Mouse (Mus musculus) left cerebral cortex, adult 11 months (tissue): Measurements from ENCODE around the gene Fgf7.

Experiments
- DNase-seq: peaks from one replicate; pipeline ENCODE4 v3.0.0; 2022; ENCODE audit warnings: low spot score

The Fgf7 gene

GRCm38 (mm10) chr2:126034379-126035005, at the start of gene Fgf7:
Gene Fgf7 (plus strand): TSS chr2:126034658.
- DNase-seq: no peak

- no peak for DNase-seq
These were observed 32.2 kb upstream of the Fgf7 start for GRCm38 (mm10) chr2:126002291-126002690.

GRCm38 (mm10) chr2:126006088-126006487, 28.4 kb upstream of the Fgf7 start:
- peak; percentile 9 for DNase-seq

- DNase-seq: no peak
These were observed 27.7 kb upstream of the Fgf7 start for GRCm38 (mm10) chr2:126006742-126007141.

- no peak for DNase-seq
These were observed 19.3 kb upstream of the Fgf7 start for GRCm38 (mm10) chr2:126014989-126015710.

GRCm38 (mm10) chr2:126015763-126016473, 18.5 kb upstream of the Fgf7 start:
- DNase-seq: no peak

DNA sequence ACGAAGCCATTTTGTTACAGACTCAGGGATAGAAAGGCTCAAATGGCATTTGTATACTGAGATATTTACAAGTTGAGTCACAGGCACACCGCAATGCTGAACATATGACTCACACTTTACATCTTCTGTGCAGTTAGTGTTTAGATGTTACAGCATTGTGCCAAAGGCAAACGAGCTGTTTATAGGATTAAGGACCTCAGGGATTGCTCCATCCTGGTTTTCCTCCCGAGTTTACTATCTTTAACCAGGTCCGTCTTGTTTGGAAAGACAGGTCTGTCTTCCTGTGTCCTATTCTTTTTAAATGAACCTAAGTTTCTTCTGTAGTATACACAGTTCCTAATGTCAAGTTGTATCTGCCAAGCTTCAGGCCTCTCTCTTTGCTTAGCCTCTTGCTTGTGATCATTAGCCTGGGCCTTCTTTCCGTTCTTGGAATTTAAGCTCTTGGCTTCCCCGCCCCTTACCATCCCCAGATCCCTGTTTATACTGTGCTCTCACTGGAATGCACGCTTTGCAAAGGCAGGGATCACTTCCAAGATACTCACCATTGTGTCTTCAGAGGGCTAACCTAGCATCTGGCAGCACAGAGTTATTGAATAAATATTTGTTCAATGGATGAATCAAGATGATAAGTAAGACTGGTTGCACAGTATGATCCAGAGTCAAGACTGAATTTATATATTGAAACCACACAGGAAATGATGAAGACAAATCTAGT, 3.1 kb upstream of the Fgf7 start:
- no peak for DNase-seq

GRCm38 (mm10) chr2:126033114-126033972, 1.1 kb upstream of the Fgf7 start:
- DNase-seq: no peak

DNA sequence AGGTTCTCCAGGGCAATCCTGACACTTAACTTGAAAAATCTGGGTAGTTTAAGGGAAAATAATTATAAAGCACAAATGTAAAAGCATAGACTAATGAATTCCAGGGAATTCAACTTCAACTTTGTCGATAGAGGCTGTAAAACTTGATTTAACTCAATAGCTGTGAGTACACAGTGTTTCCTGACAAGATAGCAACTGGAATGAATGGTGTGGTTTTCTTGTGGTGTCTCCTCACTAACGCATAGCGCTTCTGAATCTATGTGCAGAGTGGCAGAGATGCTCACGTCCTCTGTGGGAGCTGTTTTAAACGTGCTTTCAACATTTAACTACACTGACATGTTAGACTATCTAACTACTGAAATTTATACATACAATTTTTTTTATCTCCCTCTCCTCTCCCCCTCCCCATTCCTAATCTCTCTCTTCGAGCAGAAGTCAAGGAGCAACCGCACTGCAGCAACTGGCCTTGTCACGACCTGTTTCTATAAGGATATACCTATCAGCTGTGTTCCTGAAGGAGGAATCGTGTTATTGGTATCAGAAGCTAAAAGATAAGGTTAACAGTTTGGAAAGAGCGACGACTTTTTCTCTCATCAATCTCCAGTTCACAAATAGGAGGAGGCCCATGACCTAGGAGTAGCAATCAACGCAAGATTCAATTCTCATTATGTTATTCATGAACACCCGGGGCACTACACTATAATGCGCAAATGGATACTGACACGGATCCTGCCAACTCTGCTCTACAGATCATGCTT, 734 bp downstream of the Fgf7 start:
- no peak for DNase-seq

DNA sequence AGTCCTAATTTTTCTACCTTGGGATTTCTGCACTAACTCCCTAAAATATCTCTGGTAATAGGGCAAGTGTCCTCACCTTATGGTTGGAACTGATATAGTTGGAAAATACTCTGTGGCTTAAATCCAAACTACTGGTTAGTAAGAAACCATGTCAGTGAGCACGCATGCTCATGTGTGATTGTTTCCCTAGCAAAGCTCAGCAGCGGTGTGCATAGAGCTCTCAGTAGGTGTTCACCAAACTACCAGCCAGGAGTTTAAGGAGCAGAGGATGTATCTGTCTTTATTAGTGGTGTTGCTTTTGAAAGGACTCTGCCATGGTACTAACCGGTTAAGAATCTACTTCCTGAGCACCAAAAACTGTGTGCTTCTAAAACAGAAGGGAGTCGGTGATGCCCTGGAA, 1.7 kb downstream of the Fgf7 start:
- DNase-seq: no peak

DNA sequence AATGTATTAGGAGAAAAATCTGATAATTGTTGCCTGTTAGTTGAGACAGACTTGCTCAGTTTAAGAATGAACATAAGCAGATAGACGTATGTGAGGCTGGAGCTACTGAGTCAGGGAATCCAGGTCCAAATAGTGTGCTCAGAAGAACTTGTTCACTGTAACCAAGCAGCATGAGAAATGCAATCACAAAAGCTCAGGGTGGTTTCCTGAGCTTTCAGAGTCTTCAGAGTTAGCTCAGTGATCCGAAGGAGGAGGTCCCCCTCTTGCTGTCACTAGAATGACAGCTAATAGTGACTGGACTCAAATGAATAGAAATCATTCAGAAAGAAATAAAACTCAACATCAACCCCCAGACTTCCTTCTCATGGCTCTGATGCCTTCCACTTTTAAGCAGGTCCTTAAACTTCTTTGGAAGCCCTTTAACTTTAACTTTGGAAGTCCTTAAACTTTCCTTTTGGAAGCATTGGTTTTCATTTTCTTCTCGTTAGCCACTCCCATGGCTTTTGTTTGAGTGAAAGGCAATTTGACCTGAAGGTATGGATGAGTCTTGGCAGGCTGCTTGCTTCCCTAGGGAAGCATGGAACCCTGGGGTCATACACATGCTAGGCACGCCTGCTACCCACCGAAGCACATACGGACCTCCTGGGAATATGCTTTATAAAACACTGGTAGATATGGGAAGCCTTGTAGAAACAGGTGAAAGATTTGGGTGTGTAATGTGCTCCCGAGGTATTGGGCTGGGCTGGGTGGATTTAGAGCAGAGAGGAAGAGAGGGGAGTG, 4.0 kb downstream of the Fgf7 start:
- DNase-seq: no peak

DNA sequence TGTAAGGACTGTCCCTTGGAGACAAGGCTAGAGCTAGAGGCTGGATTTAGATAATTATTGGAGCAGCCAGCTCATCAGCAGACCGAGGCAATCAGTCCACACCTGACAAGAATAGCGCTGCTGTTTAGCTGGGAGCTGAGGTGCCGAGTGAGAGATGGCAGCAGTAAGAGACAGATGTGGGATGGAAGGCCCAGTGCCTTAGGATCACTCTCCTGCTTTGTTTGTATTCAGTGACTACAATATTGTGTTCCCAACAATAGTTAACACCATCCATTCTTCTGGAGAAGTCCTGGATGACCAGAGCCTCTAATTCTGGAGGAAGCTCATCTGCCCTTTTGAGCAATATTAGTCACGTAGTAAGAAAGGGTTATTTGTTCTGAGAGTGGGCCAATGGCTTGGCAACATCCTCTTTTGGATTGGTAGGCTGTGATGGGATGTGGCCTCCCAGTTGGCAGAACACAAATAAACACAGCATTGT, 5.0 kb downstream of the Fgf7 start:
- DNase-seq: peak; percentile 50

DNA sequence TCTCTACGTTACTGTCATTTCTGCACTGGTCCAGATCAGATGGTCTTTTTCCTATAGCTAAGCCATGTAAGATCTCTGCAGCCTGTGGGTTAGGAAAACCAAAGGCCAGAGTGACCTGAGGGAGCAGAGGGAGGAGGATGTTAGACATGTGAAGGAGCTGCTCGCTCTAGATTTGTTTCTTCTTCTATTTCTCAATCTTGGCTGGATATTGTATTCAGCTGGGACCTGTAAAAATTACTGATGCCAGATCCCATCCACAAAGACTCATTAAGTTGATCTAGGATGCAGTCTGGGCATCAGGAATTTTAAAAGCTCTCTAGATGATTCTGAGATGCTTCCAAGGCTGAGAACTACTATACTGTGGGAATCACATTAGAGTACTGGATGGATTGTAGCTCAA, 6.2 kb downstream of the Fgf7 start:
- DNase-seq: no peak

- DNase-seq: no peak
These were observed 6.8 kb downstream of the Fgf7 start for GRCm38 (mm10) chr2:126041237-126041636.

- DNase-seq: no peak
These were observed 8.2 kb downstream of the Fgf7 start for GRCm38 (mm10) chr2:126042674-126043073.

DNA sequence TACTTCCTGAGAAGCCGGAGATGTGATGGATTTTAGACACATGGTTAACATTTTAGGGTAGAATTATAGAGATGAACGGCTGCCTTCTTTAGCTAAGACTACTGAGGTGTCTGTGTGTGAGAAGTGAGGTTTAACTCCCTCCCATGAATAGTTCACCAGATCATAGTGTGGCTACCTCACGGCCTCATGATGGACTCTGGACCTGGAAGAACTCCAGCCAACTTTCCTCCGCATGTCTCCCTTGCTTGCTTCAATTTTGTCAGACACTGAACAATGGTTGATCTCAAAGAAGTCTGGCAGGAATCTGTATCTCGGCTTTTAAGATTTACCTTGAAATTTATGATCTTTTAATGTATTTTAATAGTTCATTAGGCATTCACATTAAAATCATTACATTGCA, 11.2 kb downstream of the Fgf7 start:
- DNase-seq: no peak

DNA sequence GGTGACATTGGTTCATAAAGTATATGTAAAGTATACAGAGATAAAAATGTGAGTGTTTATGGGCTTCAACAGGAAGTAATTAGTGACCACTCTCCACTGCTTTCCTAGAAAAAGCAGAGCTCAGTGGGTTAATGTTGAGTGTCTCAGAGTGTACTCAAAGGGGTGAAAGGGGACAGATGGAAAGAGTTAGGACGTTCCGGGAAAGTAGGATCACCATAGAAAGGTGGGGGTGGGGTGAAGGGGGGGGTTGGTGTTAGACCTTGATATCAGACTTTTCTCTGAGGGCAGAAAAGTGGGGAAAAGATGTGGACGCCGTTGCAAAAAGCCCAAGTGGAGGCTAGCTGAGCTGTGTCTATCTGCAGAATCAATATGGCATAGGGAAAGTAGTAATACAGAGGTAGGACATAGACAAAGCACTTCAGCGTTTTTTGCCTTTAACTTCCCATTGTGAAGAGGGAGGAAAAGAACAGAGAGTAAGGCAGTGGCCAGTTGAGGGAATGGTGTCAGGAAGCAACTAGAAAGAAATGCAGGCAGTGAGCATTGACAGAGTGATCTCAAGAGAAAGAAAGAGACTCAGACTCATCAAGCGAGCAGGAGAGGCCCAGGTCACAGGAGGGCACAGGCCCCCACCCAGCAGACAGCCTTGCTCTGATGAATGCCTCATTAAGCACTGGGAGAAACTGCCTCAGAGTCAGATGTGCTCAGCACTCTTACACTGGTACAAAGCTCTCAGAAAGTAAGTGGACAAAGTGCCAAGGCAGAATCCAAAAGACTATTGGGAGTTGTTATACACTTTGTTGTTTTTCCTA, 18.5 kb downstream of the Fgf7 start:
- no peak for DNase-seq

GRCm38 (mm10) chr2:126053657-126054056, 19.2 kb downstream of the Fgf7 start:
- DNase-seq: no peak

- no peak for DNase-seq
These were observed 26.1 kb downstream of the Fgf7 start for GRCm38 (mm10) chr2:126060595-126060994.
